Mouse (Mus musculus): ENCODE measurements at regions not wholly inside any gene's neighbourhood (a gene's known extent, or its start where the extent isn't known, plus 50 kb on each side); places are given as distances from the start of the nearest gene placed in this dataset.

DNA sequence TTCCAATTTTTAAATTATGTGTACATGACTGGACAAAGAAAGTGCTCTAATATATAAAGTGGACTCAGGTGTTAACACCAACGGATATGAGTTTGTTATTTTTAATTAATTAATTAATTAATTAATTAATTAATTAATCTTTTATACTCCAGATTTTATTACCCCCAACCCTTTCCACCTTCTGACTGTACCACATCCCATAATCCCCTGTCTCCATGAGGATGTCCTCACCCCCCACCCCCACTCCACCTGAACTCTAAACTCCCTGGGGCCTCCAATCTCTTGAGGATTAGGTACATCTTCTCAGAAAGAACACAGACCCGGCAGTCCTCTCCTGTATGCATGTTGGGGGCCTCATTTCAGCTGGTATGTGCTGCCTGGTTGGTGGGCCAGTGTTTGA, 182.8 kb downstream of the Rassf9 start:
- Histone ChIP-seq H3K36me3 (replicated peaks) (no peaks in the 10 kb centered on the region), H3K4me1 (replicated peaks) (no peaks in the 10 kb centered on the region), H3K9me3 (replicated peaks) (no peaks in the 10 kb centered on the region), H3K4me2 (no peak overlapping the region), H3K27me3 (no peaks in the 10 kb centered on the region), H3K4me3 (replicated peaks) (no peak overlapping the region), H3K9ac (no peak overlapping the region), H3K27ac (replicated peaks) (no peak overlapping the region)
- WGBS (ENCODE audit: insufficient replicate concordance): 58% methylated on average over 2 of the region's 2 CpGs
- ATAC-seq (ENCODE audit: insufficient read depth): no peak

GRCm38 (mm10) chr10:102689966-102690365, 177.9 kb downstream of the Rassf9 start:
- Histone ChIP-seq H3K27ac (replicated peaks) (no peak overlapping the region), H3K9me3 (replicated peaks) (no peaks in the 10 kb centered on the region), H3K36me3 (replicated peaks) (no peaks in the 10 kb centered on the region), H3K27me3 (no peaks in the 10 kb centered on the region), H3K4me3 (replicated peaks) (no peak overlapping the region), H3K9ac (no peak overlapping the region), H3K4me1 (replicated peaks) (no peaks in the 10 kb centered on the region), H3K4me2 (no peak overlapping the region)
- 39% methylated on average over 1 of the region's 1 CpGs for WGBS (ENCODE audit: insufficient replicate concordance)
- no peak for ATAC-seq (ENCODE audit: insufficient read depth)

GRCm38 (mm10) chr10:102686667-102687397, 174.8 kb downstream of the Rassf9 start:
- H3K27ac ChIP-seq (replicated peaks): no peak overlapping the region
- no peaks in the 10 kb centered on the region for H3K36me3 ChIP-seq (replicated peaks)
- ATAC-seq (ENCODE audit: insufficient read depth): no peak

GRCm38 (mm10) chr10:102685833-102686434, 173.9 kb downstream of the Rassf9 start:
- Histone ChIP-seq H3K9me3 (replicated peaks) (no peaks in the 10 kb centered on the region), H3K4me3 (replicated peaks) (no peak overlapping the region), H3K4me2 (no peak overlapping the region), H3K9ac (no peak overlapping the region), H3K27ac (replicated peaks) (no peak overlapping the region), H3K27me3 (no peaks in the 10 kb centered on the region), H3K36me3 (replicated peaks) (no peaks in the 10 kb centered on the region), H3K4me1 (replicated peaks) (no peaks in the 10 kb centered on the region)
- no peak for ATAC-seq (ENCODE audit: insufficient read depth)
- WGBS (ENCODE audit: insufficient replicate concordance): 61% methylated on average over 7 of the region's 7 CpGs

More at GRCm38 (mm10) chr10:102686667-102687397, 174.8 kb downstream of the Rassf9 start:
- no peak overlapping the region for H3K4me3 ChIP-seq (replicated peaks)
- no peak overlapping the region for H3K4me2 ChIP-seq
- no peaks in the 10 kb centered on the region for H3K9me3 ChIP-seq (replicated peaks)
- H3K9ac ChIP-seq: no peak overlapping the region
- H3K4me1 ChIP-seq (replicated peaks): no peaks in the 10 kb centered on the region
- H3K27me3 ChIP-seq: no peaks in the 10 kb centered on the region
- 66% methylated on average over 14 of the region's 14 CpGs for WGBS (ENCODE audit: insufficient replicate concordance)

GRCm38 (mm10) chr10:102667359-102667758, 155.3 kb downstream of the Rassf9 start:
- no peak overlapping the region for H3K27ac ChIP-seq (replicated peaks)
- no peaks in the 10 kb centered on the region for H3K9me3 ChIP-seq (replicated peaks)
- no peak overlapping the region for H3K9ac ChIP-seq
- no peaks in the 10 kb centered on the region for H3K27me3 ChIP-seq
- WGBS (ENCODE audit: insufficient replicate concordance): 51% methylated on average over 5 of the region's 5 CpGs
- no peaks in the 10 kb centered on the region for H3K36me3 ChIP-seq (replicated peaks)
- H3K4me3 ChIP-seq (replicated peaks): no peak overlapping the region
- ATAC-seq (ENCODE audit: insufficient read depth): no peak
- H3K4me1 ChIP-seq (replicated peaks): no peaks in the 10 kb centered on the region
- H3K4me2 ChIP-seq: no peak overlapping the region

GRCm38 (mm10) chr10:102659683-102660082, 147.7 kb downstream of the Rassf9 start:
- Histone ChIP-seq H3K4me2 (no peak overlapping the region), H3K27me3 (no peaks in the 10 kb centered on the region), H3K9me3 (replicated peaks) (no peaks in the 10 kb centered on the region), H3K4me1 (replicated peaks) (no peaks in the 10 kb centered on the region), H3K4me3 (replicated peaks) (no peak overlapping the region), H3K36me3 (replicated peaks) (no peaks in the 10 kb centered on the region), H3K9ac (no peak overlapping the region), H3K27ac (replicated peaks) (no peak overlapping the region)
- 71% methylated on average over 6 of the region's 6 CpGs for WGBS (ENCODE audit: insufficient replicate concordance)
- no peak for ATAC-seq (ENCODE audit: insufficient read depth)

DNA sequence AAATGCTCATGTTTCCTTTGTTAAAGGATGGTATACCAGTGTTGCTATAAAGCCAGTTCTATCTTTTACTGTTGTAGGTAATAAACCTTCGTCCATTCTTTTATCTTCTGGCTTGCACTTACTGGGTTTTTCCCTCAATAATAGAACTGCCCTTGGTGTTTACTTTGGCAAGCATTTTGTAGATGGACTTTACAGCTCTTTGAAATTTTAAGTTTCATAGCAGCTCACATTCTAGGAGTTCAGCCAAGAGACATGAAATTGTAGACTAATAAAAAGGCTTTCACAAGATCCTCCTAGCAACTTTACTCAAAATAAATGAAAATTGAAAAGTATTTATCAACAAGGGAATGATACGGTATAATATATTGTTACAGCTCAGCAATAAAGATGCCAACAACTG, 124.5 kb downstream of the Rassf9 start:
- H3K27ac ChIP-seq (replicated peaks): no peak overlapping the region
- H3K4me3 ChIP-seq (replicated peaks): no peak overlapping the region
- no peak for ATAC-seq (ENCODE audit: insufficient read depth)
- H3K36me3 ChIP-seq (replicated peaks): no peaks in the 10 kb centered on the region
- H3K4me1 ChIP-seq (replicated peaks): no peaks in the 10 kb centered on the region
- H3K4me2 ChIP-seq: no peak overlapping the region
- H3K27me3 ChIP-seq: no peaks in the 10 kb centered on the region
- no peaks in the 10 kb centered on the region for H3K9me3 ChIP-seq (replicated peaks)
- 53% methylated on average over 2 of the region's 2 CpGs for WGBS (ENCODE audit: insufficient replicate concordance)
- no peak overlapping the region for H3K9ac ChIP-seq

DNA sequence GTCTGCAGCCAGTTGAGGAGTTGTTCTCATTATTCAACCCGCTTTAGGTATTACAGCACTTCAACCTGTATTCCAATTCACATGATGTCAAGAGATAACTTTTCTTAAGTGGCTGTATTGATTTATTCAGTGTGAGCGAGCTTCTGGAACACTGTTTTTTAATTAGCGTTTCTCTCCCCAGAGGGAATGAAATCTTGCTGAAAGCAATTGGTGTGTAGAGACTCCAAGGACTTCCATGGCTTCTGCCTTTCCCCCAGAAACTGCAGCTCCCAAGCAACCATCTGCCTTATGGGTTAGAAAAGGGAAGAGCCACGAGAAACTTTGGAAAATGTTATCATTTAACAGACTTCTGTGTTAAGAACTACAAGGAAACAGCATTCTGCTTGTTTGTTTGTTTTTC, 121.4 kb downstream of the Rassf9 start:
- WGBS (ENCODE audit: insufficient replicate concordance): 61% methylated on average over 4 of the region's 4 CpGs

DNA sequence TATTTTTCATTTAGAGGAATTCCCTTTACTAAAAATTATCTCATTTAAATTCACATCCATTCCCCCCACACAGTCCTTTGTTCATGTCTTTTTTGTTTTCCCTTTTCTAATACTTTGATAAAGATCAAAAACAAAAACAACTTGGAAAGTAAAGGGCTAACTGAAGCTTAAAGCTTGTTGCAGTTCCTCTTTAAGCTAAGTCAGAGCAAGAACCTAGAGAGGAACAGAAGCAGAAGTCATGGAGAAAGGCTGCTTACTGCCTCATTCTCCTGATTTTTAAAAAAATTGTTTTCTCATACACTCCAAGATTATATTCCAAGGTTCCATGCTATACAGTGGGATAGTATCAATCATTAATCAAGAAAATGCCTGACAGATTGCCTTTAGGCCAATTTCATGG, 116.6 kb downstream of the Rassf9 start:
- H3K9ac ChIP-seq: no peak overlapping the region
- ATAC-seq (ENCODE audit: insufficient read depth): no peak
- no peaks in the 10 kb centered on the region for H3K9me3 ChIP-seq (replicated peaks)
- no peak overlapping the region for H3K4me2 ChIP-seq
- no peak overlapping the region for H3K4me3 ChIP-seq (replicated peaks)
- H3K27me3 ChIP-seq: no peaks in the 10 kb centered on the region
- H3K27ac ChIP-seq (replicated peaks): no peak overlapping the region
- H3K4me1 ChIP-seq (replicated peaks): no peaks in the 10 kb centered on the region
- no peaks in the 10 kb centered on the region for H3K36me3 ChIP-seq (replicated peaks)

More for the DNA sequence above, 121.4 kb downstream of the Rassf9 start:
- no peaks in the 10 kb centered on the region for H3K9me3 ChIP-seq (replicated peaks)
- no peak for ATAC-seq (ENCODE audit: insufficient read depth)
- H3K27me3 ChIP-seq: no peaks in the 10 kb centered on the region
- H3K4me3 ChIP-seq (replicated peaks): no peak overlapping the region
- H3K4me2 ChIP-seq: no peak overlapping the region
- no peak overlapping the region for H3K27ac ChIP-seq (replicated peaks)
- H3K4me1 ChIP-seq (replicated peaks): no peaks in the 10 kb centered on the region
- no peak overlapping the region for H3K9ac ChIP-seq
- no peaks in the 10 kb centered on the region for H3K36me3 ChIP-seq (replicated peaks)

DNA sequence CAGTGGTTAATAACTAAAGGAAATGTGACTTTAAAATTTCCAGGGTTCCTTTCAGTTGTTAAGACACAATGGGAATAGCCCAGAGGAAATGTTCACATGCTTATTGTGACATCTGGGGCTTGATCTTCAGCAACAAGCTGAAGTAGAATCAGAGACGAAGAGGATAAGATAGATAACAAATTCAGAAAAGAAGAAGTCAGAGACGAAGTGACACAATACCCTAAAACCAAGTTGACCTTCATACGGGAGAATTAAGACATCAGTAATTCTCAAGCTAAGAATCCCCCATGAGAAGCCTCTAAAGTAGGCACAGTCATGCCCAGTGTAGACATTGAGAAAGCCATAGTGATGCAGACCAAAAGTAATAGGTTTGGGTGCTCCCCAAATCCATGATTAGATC, 111.9 kb downstream of the Rassf9 start:
- 44% methylated on average over 3 of the region's 3 CpGs for WGBS (ENCODE audit: insufficient replicate concordance)
- Histone ChIP-seq H3K4me1 (replicated peaks) (no peaks in the 10 kb centered on the region), H3K27me3 (no peaks in the 10 kb centered on the region), H3K9ac (no peak overlapping the region), H3K36me3 (replicated peaks) (no peaks in the 10 kb centered on the region), H3K9me3 (replicated peaks) (no peaks in the 10 kb centered on the region), H3K4me3 (replicated peaks) (no peak overlapping the region), H3K27ac (replicated peaks) (no peak overlapping the region), H3K4me2 (no peak overlapping the region)
- no peak for ATAC-seq (ENCODE audit: insufficient read depth)

DNA sequence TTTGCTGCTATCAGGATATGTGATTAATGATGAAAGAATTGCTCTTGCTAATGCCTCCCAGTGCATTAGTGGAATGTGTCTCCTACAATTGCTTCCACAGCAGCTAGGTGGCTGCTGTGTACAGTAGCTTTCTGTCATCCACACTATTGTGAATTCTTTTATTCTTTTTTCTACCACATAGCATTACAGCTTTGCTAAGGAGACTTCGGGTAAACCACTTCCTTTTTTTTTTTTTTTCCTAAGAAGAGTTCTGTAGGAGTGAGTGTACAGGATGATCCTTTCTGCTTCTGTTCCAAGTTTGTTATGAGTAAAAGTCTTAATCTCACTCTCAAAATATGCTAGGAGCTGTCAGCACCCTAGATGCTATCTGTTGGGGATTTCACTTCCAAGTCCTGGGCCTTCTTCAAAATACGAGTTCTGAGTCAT, 110.6 kb downstream of the Rassf9 start:
- Histone ChIP-seq H3K4me3 (replicated peaks) (no peak overlapping the region), H3K9ac (no peak overlapping the region), H3K36me3 (replicated peaks) (no peaks in the 10 kb centered on the region), H3K4me1 (replicated peaks) (no peaks in the 10 kb centered on the region), H3K27me3 (no peaks in the 10 kb centered on the region), H3K27ac (replicated peaks) (no peak overlapping the region), H3K9me3 (replicated peaks) (no peaks in the 10 kb centered on the region), H3K4me2 (no peak overlapping the region)
- ATAC-seq (ENCODE audit: insufficient read depth): no peak
- 23% methylated on average over 2 of the region's 2 CpGs for WGBS (ENCODE audit: insufficient replicate concordance)

DNA sequence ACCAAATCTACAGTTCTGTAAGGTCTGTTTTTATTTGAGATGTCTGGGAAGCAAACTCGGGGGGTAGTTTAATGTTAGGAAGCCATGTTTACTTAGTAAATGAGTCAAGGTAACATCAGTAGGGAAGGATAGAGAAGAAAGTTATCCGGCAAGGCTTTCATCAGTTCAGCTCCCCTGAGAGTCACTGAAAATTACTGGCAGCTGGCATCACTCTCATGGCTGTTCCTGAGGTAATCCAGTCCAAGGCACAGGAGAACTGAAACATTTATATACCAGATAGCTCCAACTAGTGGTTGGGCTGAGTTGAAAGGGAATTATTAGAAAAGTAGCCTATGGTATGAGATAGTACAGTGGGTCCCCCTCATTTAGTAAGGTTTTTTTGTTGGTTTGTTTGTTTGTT, 106.7 kb downstream of the Rassf9 start:
- Histone ChIP-seq H3K9me3 (replicated peaks) (no peaks in the 10 kb centered on the region), H3K27me3 (no peaks in the 10 kb centered on the region), H3K4me3 (replicated peaks) (no peak overlapping the region), H3K4me2 (no peak overlapping the region), H3K27ac (replicated peaks) (no peak overlapping the region), H3K36me3 (replicated peaks) (no peaks in the 10 kb centered on the region), H3K9ac (no peak overlapping the region), H3K4me1 (replicated peaks) (no peaks in the 10 kb centered on the region)
- ATAC-seq (ENCODE audit: insufficient read depth): no peak
- 54% methylated on average over 2 of the region's 2 CpGs for WGBS (ENCODE audit: insufficient replicate concordance)
